Mouse (Mus musculus): ENCODE data around the gene Creb3l1. TPM values are rescaled to one million over a fixed set of nuclear protein-coding genes. Genes with fewer than 3 reads are reported as not detected.

Gene Creb3l1
- polyA plus RNA-seq (2011; ENCODE audit: insufficient read depth, insufficient read length, low replicate concordance, missing spikeins) = 1.6 and 1.7 TPM in 2 replicates

GRCm38 (mm10) chr2:92024274-92024672 lies at the start of gene Creb3l1:
Gene Creb3l1 (minus strand): TSS chr2:92024502.
- Histone ChIP-seq H3K4me3 (replicated peaks; ENCODE audit: control insufficient read depth, low read depth, low read length) (no peak within 1 kb of the TSS), H3K27ac (ENCODE audit: control insufficient read depth, insufficient read depth, low read depth, low read length, poor library complexity) (no peak within 1 kb of the TSS)

GRCm38 (mm10) chr2:92071143-92071542 lies 46.8 kb upstream of the Creb3l1 start:
- 75% methylated on average over 4 of the region's 4 CpGs for WGBS
- H3K4me1 ChIP-seq (ENCODE audit: control insufficient read depth, insufficient read depth, low read length) = no peaks in the 10 kb centered on the region
- TF ChIP-seq POLR2A (IDR thresholded peaks at IDR 0.05; ENCODE audit: borderline replicate concordance, control insufficient read depth, low read depth, low read length) (no peak), CTCF (IDR thresholded peaks at IDR 0.05; ENCODE audit: control insufficient read depth, insufficient read depth, low read length) (no peak)

More at GRCm38 (mm10) chr2:92024274-92024672, at the start of gene Creb3l1:
- no peaks in the 10 kb centered on the region for H3K4me1 ChIP-seq (ENCODE audit: control insufficient read depth, insufficient read depth, low read length)
- whole genome bisulfite sequencing = under 1% methylated on average over 25 of the region's 27 CpGs
- TF ChIP-seq CTCF (IDR thresholded peaks at IDR 0.05; ENCODE audit: control insufficient read depth, insufficient read depth, low read length) (no peak), POLR2A (IDR thresholded peaks at IDR 0.05; ENCODE audit: borderline replicate concordance, control insufficient read depth, low read depth, low read length) (no peak)

GRCm38 (mm10) chr2:92069630-92070029 lies 45.3 kb upstream of the Creb3l1 start:
- TF ChIP-seq CTCF (IDR thresholded peaks at IDR 0.05; ENCODE audit: control insufficient read depth, insufficient read depth, low read length) (no peak), POLR2A (IDR thresholded peaks at IDR 0.05; ENCODE audit: borderline replicate concordance, control insufficient read depth, low read depth, low read length) (no peak)
- Histone ChIP-seq H3K27ac (ENCODE audit: control insufficient read depth, insufficient read depth, low read depth, low read length, poor library complexity) (no peak overlapping the region), H3K4me3 (replicated peaks; ENCODE audit: control insufficient read depth, low read depth, low read length) (no peak overlapping the region), H3K4me1 (ENCODE audit: control insufficient read depth, insufficient read depth, low read length) (no peaks in the 10 kb centered on the region; the same call in 1 of the 2 replicates)
- 73% methylated on average over 5 of the region's 5 CpGs for WGBS

More at GRCm38 (mm10) chr2:92071143-92071542, 46.8 kb upstream of the Creb3l1 start:
- Histone ChIP-seq H3K27ac (ENCODE audit: control insufficient read depth, insufficient read depth, low read depth, low read length, poor library complexity) (no peak overlapping the region), H3K4me3 (replicated peaks; ENCODE audit: control insufficient read depth, low read depth, low read length) (no peak overlapping the region)

- 72% methylated on average over 3 of the region's 3 CpGs for WGBS
These were observed 43.3 kb upstream of the Creb3l1 start for GRCm38 (mm10) chr2:92067600-92067999.

GRCm38 (mm10) chr2:92066899-92067298 lies 42.6 kb upstream of the Creb3l1 start:
- WGBS = 59% methylated on average over 1 of the region's 1 CpGs
- Histone ChIP-seq H3K4me3 (replicated peaks; ENCODE audit: control insufficient read depth, low read depth, low read length) (no peak overlapping the region), H3K27ac (ENCODE audit: control insufficient read depth, insufficient read depth, low read depth, low read length, poor library complexity) (no peak overlapping the region), H3K4me1 (ENCODE audit: control insufficient read depth, insufficient read depth, low read length) (no peaks in the 10 kb centered on the region; the same call in 1 of the 2 replicates)
- TF ChIP-seq CTCF (IDR thresholded peaks at IDR 0.05; ENCODE audit: control insufficient read depth, insufficient read depth, low read length) (no peak), POLR2A (IDR thresholded peaks at IDR 0.05; ENCODE audit: borderline replicate concordance, control insufficient read depth, low read depth, low read length) (no peak)

More at GRCm38 (mm10) chr2:92067600-92067999, 43.3 kb upstream of the Creb3l1 start:
- Histone ChIP-seq H3K4me1 (ENCODE audit: control insufficient read depth, insufficient read depth, low read length) (no peaks in the 10 kb centered on the region; the same call in 1 of the 2 replicates), H3K4me3 (replicated peaks; ENCODE audit: control insufficient read depth, low read depth, low read length) (no peak overlapping the region), H3K27ac (ENCODE audit: control insufficient read depth, insufficient read depth, low read depth, low read length, poor library complexity) (no peak overlapping the region)
- no peak for TF ChIP-seq POLR2A (IDR thresholded peaks at IDR 0.05; ENCODE audit: borderline replicate concordance, control insufficient read depth, low read depth, low read length)
- no peak for TF ChIP-seq CTCF (IDR thresholded peaks at IDR 0.05; ENCODE audit: control insufficient read depth, insufficient read depth, low read length)

- Histone ChIP-seq H3K4me1 (ENCODE audit: control insufficient read depth, insufficient read depth, low read length) (no peaks in the 10 kb centered on the region; the same call in 1 of the 2 replicates), H3K27ac (ENCODE audit: control insufficient read depth, insufficient read depth, low read depth, low read length, poor library complexity) (no peak overlapping the region), H3K4me3 (replicated peaks; ENCODE audit: control insufficient read depth, low read depth, low read length) (no peak overlapping the region)
- TF ChIP-seq POLR2A (IDR thresholded peaks at IDR 0.05; ENCODE audit: borderline replicate concordance, control insufficient read depth, low read depth, low read length) (no peak), CTCF (IDR thresholded peaks at IDR 0.05; ENCODE audit: control insufficient read depth, insufficient read depth, low read length) (no peak)
- 74% methylated on average over 6 of the region's 6 CpGs for WGBS
These were observed 41.6 kb upstream of the Creb3l1 start for GRCm38 (mm10) chr2:92065938-92066337.

GRCm38 (mm10) chr2:92065269-92065888 lies 41.1 kb upstream of the Creb3l1 start:
- TF ChIP-seq CTCF (IDR thresholded peaks at IDR 0.05; ENCODE audit: control insufficient read depth, insufficient read depth, low read length) = no peak
- Histone ChIP-seq H3K4me1 (ENCODE audit: control insufficient read depth, insufficient read depth, low read length) (no peaks in the 10 kb centered on the region; the same call in 1 of the 2 replicates), H3K4me3 (replicated peaks; ENCODE audit: control insufficient read depth, low read depth, low read length) (no peak overlapping the region), H3K27ac (ENCODE audit: control insufficient read depth, insufficient read depth, low read depth, low read length, poor library complexity) (no peak overlapping the region)
- WGBS = 26% methylated on average over 8 of the region's 8 CpGs

- WGBS = 76% methylated on average over 5 of the region's 5 CpGs
- no peak for TF ChIP-seq CTCF (IDR thresholded peaks at IDR 0.05; ENCODE audit: control insufficient read depth, insufficient read depth, low read length)
- TF ChIP-seq POLR2A (IDR thresholded peaks at IDR 0.05; ENCODE audit: borderline replicate concordance, control insufficient read depth, low read depth, low read length) = no peak
- H3K27ac ChIP-seq (ENCODE audit: control insufficient read depth, insufficient read depth, low read depth, low read length, poor library complexity) = no peak overlapping the region
These were observed 38.8 kb upstream of the Creb3l1 start for GRCm38 (mm10) chr2:92063106-92063505.

More at GRCm38 (mm10) chr2:92063106-92063505, 38.8 kb upstream of the Creb3l1 start:
- Histone ChIP-seq H3K4me3 (replicated peaks; ENCODE audit: control insufficient read depth, low read depth, low read length) (no peak overlapping the region), H3K4me1 (ENCODE audit: control insufficient read depth, insufficient read depth, low read length) (no peaks in the 10 kb centered on the region; the same call in none of the 2 replicates)
